Mouse (Mus musculus): ENCODE results near the gene Slit3.

The Slit3 gene

DNA sequence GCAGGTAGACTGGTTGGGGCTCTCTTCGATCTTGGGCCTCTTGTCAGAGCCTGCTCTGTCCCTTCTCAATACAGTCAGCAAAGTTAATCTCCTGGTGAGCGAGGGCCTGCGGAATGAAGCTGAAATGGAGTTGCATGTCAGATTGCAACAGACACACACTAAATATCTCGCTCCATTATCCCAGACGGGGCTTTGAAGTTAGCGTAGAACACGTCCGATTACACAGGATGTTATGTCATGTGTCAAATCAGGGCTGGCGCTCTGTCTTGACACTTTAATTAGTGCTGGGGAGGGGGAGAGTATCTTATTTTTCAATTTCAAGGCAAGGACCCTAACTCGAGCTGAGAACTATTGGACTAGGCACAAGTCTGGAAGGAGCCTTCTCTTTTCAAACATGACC, 243.4 kb downstream of the Slit3 start:
- no peak for DNase-seq

DNA sequence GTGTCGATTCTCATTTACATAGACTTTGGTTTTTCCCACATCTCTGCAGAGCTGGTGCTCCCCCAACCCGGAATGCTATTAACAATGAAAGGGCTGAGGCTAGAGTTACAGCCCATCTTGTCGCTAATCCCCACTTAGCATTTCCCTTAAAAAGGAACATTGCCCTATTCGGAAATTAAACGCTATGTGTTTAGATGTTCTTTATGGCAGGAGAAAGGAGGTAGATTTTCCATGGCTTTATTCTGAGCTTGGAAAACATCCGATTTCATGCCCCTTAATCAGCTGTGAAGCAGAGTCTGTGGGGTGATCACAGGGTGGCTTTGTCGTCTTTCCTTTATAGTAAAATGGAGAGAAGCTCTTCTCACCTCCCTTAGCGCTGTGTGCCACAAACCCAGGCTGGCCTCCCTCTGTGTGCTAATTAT, 244.5 kb downstream of the Slit3 start:
- no peak for DNase-seq

DNA sequence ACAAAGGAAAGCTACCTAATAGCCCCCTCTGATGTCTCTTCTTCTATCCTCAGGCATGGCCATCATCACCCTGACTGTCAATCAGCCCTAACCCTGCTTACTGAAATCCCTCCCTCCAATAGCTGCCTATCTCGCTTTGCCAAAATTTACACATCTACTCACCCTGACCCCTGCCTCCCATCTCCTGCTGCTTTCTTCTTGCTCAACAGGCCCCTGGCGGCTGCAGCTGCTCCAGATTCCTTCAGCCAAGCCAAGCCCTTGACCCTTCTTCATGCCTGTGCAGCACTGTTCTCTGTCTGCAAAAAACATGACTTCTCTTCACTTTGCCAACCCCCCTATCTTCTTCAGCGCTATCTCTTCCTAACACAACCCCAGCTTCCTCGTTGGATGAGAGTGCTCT, 245.6 kb downstream of the Slit3 start:
- no peak for DNase-seq

DNA sequence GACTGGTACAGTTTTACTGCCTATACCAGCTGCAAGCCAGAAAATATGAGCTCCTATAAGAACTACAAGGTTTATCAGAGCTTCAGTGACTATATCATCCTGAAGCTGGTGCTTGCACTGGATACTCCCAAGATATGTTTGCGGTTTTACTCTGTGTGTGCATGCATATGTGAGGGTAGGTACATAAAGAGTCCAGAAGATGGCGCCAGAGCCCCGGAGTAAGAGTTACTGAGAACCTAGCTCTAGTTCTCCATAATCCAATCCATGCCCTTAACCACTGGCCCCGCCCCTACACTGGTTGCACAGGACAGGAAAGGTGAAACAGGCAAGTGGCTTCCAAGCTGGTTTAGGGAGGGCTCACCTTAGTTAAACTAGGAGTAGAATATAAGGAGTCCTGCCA, 246.2 kb downstream of the Slit3 start:
- no peak for DNase-seq

DNA sequence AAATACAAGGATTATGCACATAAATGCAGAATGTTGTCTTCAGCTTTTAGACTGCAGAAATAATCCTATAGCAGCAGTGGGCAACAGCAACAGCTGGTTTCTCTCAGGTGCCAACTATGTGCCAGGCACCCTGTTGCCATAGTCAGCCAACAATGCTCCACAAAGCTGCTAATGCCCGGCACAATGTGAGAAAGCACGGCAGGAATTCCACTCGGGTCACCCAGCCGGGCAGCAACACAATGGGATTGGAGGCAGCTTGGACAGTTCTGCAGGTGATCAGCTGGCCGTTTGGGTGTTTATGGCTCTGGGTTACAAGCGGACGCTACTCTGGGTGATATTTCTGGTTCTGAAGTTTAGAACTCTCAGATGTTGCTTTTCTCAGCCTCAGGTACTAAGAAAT, 248.9 kb downstream of the Slit3 start:
- no peak for DNase-seq

DNA sequence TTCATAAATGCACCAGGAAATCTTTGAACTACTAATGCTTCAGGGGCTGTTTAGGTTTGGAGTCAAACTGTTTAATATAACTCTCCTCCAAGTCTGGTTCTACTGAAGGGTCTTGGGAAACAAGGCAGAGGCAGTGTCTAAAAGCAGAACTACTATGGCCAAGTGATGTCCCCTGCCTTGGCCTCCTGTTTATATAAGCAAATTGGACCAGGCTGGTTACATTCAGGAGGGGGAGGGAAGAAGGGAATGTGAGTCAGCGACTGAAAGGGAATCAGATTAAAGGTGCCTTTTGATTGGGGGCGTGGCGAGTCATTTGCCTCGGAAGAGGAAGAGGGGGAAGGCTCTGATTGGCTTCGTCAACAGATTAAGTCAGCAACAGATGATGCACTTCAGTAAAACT, 249.7 kb downstream of the Slit3 start:
- DNase-seq = no peak

DNA sequence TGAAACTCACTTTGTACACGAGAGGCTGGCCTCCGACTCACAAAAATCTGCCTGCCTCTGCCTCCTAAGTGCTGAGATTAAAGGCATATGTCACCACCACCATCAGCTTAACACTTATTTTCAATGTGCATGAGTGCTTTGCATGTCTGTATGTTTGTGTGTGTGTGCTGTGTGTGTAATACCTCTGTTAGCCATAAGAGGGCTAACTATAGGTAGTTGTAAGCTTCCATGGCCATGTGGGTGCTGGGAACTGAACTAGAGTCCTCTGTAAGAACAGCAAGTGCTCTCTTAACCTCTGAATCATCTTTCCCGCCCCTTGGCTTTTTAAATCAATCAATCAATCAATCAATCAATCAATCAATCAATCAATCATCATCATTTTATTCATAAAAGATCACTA, 251.4 kb downstream of the Slit3 start:
- DNase-seq = no peak

DNA sequence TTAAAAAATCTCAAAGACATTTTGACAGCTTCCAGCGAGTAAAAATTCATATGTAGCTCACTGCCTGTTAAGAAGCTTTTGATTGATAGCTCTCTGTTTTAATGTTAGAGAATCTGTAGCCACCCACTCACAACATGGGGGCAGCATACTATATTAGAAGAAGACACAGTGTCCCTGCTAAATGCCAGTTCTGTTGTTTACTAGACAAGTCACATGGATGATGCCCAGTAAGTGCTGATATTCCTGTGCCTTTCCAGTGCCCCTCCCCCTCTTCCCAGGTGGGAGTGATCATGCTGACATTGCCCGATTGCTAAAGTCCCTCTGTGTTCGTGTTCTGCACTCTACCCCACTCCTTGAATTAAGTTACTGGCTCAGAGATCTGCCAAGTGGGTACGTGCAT, 254.0 kb downstream of the Slit3 start:
- DNase-seq = no peak

DNA sequence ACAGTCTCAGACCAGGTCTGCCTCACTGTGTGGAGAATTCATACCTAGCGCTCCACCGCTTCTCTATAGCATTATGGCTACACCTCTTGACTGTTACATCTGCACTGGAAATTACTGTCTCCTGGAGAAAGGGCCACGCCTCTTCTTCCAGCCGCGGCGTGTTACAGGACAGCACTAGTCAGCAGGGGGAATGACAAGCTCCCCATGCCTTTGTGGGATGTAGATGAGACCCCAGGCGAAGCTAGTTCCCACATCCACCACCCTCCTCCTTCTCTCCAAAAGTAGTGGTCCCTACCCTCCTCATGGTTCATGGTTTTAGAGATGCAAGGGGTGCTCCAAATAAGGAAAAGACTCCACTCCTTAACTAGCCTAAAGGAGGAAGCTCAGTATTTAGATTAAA, 257.8 kb downstream of the Slit3 start:
- DNase-seq = no peak

DNA sequence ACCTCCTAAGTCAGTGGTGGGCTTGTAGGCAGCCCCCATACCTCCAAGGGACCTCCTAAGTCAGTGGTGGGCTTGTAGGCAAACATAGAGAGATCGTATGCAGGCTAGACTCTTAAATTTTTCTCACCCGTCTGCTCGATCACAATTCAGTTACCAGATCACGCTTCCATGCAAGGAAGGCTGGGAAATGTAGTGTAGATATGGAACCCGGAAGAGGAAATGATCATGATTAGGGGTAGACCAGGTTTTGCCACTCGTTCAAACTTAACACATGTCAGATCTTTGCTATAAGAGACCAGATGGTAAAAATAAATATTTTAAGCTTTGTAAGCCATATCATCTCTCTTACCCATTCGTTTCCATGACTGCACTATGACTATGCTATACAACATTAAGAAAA, 258.4 kb downstream of the Slit3 start:
- no peak for DNase-seq

DNA sequence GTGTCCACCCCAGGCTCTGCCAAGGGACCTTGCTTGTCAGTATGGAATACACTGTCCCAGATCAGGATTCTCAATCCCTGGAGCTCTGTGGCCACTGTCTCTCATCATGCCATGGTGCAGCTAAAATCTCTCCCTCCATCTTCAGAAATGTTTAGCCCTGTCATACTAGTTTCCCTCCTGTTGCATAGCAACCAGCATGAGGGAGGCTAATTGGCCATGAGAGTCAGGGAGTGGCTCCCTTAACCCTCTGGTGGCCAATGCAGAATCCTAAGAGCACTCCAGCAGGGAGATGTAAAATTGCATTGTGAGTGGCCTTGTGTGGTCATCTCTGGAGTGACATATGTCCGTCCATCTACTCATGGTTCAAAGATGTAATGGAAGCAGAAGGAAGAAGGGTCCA, 259.7 kb downstream of the Slit3 start:
- DNase-seq = no peak

DNA sequence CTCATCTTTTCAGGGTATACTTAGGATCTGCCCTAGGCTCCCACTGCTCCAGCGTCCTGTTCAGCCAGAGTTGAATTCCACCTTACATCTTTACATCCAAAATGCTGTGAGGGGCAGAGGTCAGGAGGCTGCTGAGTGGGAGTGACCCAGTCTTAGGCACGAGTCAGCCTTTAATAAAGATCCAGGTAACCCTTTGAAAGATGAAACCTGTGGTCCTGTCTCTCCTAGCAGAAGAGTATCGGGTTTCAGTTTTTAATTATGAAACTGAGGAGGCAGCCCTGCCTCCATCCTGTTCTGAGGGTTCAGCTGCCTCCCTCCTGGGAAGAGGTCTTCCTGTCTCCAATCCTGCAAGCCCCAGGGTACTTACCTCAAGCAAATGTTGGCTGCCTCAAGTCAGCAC, 264.4 kb downstream of the Slit3 start:
- DNase-seq = no peak

DNA sequence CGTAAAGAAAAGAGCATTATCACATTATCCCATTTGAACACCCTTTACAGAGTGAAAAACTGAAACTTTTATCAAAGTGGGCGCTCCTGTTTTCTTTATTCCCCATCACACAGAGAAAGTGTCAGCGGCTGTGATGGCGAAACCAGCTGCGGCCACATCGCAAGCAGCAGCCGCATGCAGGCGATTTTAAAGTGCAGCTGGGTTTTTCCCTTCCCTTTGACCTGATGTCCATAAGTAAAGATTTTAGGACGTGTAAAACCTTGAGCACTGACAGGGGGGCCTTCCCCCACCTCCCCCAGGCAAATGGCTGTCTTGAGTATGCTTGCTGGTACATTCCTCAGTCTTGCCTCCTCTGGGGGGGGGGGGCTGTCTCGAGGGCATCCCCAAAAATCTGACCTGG, 266.8 kb downstream of the Slit3 start:
- no peak for DNase-seq

DNA sequence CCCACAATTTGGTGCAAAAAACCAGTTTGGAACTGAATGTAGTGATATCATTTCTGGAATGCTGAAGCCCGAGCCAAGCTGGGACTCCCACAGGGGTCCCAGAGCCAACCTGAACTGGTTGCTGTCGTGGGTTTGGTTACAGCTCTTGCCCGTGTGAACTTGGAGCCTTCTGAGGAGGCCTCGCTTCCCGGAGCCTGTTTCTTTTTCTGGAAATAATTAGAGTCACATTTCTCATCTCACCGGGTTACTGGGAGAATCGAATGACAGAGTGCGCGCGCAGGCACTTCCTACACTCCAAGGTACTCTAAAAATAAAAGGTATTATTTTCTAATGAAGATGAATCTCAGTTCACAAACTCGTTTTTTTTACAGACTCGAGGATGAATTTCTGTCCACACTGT, 267.4 kb downstream of the Slit3 start:
- no peak for DNase-seq

DNA sequence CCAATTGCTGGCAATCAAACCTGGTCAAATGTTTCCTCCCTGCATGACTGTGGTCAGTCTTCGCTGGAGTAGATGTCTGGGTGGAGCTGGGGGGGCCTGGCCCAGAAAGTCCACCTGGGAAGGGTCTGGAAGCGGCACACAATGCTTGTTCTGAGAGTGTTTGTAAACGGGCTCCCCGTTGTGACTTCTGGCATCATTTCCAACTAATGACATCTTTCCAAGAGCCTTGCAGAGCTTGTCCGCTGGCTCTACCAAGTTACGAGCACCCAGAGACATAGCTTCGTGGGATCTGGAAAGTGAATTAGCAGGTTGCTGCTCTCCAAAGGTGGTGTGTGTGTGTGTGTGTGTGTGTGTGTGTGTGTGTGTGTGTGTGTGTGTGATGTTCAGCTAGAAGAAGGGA, 268.3 kb downstream of the Slit3 start:
- no peak for DNase-seq

DNA sequence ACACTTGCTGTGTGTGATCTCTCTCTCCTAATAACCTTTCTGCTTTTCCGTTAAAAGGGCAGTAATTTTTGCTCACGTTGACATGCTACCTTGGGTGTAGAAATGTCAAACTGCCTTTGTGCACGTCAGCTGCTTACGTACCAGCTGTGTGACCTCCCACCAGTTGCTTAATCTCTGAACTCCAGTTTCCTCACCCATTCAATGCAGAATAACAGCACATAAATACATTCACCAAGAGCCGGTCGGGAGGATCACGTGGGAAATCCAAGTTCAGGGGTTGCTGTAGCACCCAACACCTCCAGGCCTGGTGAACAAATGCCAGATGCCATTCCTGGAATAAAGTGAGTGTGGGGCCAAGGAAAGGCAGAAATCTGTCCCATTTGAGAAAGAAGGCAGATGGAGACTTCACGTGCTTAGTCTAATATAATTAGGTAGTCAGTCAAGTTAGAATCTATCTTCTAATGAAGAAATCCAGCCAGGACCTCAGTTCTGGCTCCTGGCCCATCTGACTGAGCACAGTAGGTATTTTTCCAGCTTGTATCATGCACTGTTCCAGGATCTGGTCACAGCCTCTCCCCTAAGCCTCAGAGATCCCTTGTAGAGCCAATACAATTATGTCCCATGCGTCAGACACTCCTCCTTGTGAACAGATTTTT, 268.9 kb downstream of the Slit3 start:
- DNase-seq = no peak

DNA sequence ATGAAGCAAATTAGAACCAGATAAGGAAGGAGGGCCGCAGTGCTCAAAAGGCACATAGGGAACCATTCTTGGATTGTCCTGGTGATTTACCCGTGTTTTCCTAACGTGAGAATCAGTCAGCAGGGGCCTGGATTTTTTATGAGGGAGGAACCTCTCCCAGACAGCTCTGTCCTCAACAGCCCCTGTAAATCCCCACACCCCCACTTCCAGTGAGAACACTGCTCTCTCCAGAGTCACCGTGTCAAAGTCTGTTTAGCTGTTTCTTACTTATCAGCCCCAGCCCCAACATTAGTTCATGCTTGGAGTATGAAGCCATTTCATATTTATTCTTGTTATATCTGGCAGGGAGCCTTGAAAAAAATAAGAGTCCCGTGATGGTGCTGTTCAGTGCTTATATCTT, 272.8 kb downstream of the Slit3 start:
- no peak for DNase-seq

DNA sequence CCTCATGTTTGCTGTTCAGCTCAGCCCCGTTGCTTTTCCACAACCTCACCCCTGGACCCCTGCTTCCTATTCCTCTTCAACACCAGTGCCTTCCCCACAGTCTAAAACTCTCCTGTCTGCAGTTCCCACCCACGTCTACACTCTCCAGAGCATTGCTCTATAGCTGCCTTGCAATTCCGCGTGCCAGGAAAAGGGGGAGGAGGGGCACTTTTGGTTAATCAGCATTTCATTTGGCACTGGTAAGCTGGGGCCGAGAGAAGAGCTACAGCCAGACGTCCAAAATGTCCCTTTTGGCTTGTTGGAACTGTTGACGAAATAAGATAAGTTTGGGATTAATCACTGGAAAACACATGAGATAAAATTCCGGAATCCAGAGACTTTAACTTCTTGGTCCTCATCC, 274.4 kb downstream of the Slit3 start:
- no peak for DNase-seq

DNA sequence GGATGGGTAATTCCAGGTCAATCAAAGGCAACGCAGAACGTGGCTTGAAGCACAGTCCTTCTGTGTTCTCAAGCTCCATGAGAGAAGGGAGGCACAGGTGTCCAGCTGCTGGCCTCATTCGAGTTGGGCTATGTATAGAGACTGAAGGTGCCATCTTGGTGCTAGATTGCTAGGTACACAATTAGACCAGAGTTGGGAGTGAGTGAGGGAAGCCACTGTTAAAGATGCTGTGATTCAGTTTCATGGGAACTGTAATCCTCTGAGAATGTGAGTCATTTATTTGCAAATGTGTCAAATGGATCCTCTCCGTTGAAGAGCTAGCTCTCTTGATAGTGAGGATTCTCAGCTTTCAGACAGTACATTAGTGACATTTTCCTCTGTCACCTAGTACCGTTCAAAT, 277.3 kb downstream of the Slit3 start:
- no peak for DNase-seq

DNA sequence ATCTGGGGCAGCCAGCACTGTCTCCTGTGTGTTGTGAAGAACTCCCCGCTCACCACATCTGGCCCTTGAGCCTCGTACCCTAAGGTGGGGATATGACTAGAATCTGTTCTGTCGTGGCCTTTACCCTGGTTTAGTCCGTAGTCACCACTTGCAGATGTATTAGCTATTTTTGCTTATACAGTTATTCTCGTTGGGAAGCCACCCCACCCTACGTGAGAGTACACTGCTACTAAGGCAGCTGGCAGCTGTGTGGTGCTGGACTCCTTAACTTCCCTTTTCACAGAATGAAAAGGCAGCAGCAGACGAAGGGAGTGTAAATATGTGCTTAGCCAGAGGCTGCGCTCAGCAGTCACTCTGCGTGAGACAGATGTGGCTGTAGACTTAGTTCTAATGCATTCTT, 282.5 kb downstream of the Slit3 start:
- DNase-seq = no peak

DNA sequence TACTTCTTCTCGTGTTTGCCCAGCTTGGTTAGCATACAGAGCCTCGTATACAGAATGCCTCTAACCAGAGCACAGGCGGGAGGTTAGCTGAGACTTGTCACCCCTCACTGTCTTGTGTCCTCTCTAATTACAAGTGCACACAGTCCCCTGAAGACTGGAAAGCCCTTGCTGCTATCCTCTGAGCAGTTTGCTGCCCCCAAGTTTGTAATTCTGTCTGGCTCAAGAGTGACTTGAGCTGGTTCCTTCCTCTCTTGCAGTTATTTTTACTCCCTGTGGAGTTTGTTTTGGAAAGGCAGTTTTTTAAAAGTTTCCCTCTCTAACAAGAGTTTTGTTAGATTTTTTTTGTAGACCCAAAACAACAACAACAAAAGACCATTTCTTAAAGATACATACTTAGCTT, 285.0 kb downstream of the Slit3 start:
- DNase-seq = no peak

DNA sequence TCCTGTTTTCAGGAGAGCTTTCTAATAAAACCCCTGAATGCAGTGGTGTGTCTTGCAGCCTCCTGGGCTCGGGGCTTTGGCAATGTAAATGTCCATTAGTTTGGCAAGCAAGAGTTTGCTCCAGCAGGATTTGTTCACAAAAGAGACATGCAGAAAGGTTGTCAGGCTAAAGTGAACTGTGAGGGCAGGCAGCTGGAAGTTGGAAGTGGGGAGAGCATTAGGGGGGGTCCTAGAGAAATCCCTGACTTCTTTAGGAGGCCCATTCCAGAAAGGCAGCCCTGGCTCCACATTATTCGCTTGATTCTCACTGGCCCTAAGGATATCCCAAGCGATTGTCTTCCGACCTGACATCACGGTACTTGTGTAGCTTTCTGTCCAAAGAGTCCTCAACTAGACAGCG, 285.5 kb downstream of the Slit3 start:
- DNase-seq = no peak

DNA sequence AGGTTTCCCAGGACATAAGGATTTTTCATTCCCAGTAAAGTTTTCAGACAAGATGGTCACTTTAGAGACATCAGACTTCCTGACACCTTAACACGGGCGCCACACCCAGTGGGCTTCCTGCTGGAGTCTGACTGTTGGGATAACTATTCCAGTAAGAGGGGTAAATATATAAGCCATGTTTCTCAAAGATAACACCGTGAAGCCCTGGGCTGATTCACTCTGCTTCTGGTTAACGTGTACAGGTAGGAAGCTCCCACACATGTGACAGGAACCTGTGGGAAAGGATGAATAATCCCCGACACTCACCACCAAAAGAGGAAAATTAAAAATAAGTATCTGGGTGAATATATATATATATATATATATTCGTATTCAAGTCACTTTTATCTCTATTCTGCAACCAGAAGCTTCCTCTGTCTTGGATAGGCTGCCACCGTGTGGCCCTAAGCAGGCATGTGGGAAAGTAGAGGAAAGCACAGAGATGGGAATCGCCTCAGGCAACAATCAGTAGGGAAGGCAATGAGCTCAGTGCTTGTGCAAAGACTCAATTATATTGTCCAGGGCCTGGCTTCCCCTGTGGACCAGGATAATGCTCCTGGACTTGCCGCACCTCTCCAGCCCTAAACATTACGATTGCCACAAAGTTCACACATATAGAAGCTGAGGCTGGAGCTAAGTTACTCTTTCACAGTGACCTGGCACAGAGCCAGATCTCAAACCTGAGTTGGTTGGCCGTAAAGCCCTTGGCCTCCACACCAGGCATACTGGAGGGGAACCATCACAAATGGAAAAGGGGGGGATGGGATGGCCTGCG, 286.5 kb downstream of the Slit3 start:
- DNase-seq = peak; percentile 55 to 58

DNA sequence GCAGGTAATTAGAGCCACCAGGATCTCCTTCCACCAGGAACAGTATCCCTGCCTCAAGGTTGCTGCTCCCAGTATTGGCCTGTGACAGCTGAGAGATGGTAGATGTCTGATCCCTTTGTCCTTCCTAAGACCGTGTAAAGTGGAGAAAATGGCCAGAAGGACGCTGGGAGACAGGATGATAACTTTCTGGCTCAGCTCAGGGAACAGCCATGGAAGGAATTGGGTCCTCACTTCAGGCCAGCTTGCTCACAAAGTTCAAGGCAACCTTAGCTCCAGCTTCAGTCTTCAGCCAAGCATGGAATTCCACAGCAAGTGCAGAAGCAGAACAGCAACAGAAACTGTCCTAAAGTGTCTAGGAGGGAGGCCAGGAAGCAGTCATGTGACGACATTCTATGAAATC, 289.4 kb downstream of the Slit3 start:
- no peak for DNase-seq

Measured in thymus, postnatal 36 days (tissue).